Mouse (Mus musculus) MEL (cell line): ENCODE measurements at regions not wholly inside any gene's neighbourhood (a gene's known extent, or its start where the extent isn't known, plus 50 kb on each side); places are given as distances from the start of the nearest gene placed in this dataset.

Experiments
- CTCF ChIP-seq, 3 experiments: IDR thresholded peaks in 2 of 3; conservative IDR thresholded peaks in 1 of 3; 2 replicates each; pipeline ENCODE4 v1.5.1; 2011 to 2012; ENCODE audit warnings: low read length in 3 of 3, low read depth in 2 of 3, mild to moderate bottlenecking in 2 of 3, improper control_type of control experiment in 1 of 3, inconsistent platforms in 1 of 3, mixed read lengths in 1 of 3, moderate library complexity in 1 of 3; ENCODE audit not compliant: control insufficient read depth in 1 of 3, insufficient read depth in 1 of 3, poor library complexity in 1 of 3, severe bottlenecking in 1 of 3
- EP300 ChIP-seq, 2 experiments: IDR thresholded peaks; 2 replicates each; pipeline ENCODE4 v1.6.1; 2011; ENCODE audit warnings: improper control_type of control experiment in 2 of 2, low read length in 2 of 2, low read depth in 1 of 2, mild to moderate bottlenecking in 1 of 2
- GABPA ChIP-seq: IDR thresholded peaks from 2 replicates; pipeline ENCODE4 v1.6.1; 2012; ENCODE audit warnings: low read depth, mild to moderate bottlenecking, inconsistent platforms, low read length, improper control_type of control experiment, moderate library complexity
- MAFK ChIP-seq: IDR thresholded peaks from 2 replicates; pipeline ENCODE4 v1.6.1; 2011; ENCODE audit warnings: low read depth, mild to moderate bottlenecking, low read length, improper control_type of control experiment, borderline replicate concordance
- MAZ ChIP-seq: IDR thresholded peaks from 2 replicates; pipeline ENCODE4 v1.6.1; 2012; ENCODE audit warnings: low read depth, mild to moderate bottlenecking, inconsistent platforms, low read length, improper control_type of control experiment
- POLR2A ChIP-seq, 2 experiments: IDR thresholded peaks; 2 replicates each; pipeline ENCODE4 v1.6.1; 2011 to 2012; ENCODE audit warnings: low read length in 2 of 2, mild to moderate bottlenecking in 2 of 2, control low read depth in 1 of 2, improper control_type of control experiment in 1 of 2, low read depth in 1 of 2, moderate library complexity in 1 of 2; ENCODE audit not compliant: control insufficient read depth in 1 of 2, insufficient read depth in 1 of 2, poor library complexity in 1 of 2
- RCOR1 ChIP-seq: IDR thresholded peaks from 2 replicates; pipeline ENCODE4 v1.6.1; 2012; ENCODE audit warnings: low read depth, mild to moderate bottlenecking, inconsistent platforms, low read length, improper control_type of control experiment

- no peak for TF ChIP-seq EP300 (IDR thresholded peaks at IDR 0.05; ENCODE audit: low read depth in 1 of 2, low read length in 2 of 2)
- TF ChIP-seq MAFK: no peak
- no peak for TF ChIP-seq CTCF (IDR thresholded peaks at IDR 0.05 in 2 of 3, conservative IDR thresholded peaks at IDR 0.05 in 1 of 3; ENCODE audit: control insufficient read depth in 1 of 3, insufficient read depth in 1 of 3, low read depth in 2 of 3, low read length in 3 of 3, poor library complexity in 1 of 3, severe bottlenecking in 1 of 3)
- TF ChIP-seq POLR2A (IDR thresholded peaks at IDR 0.05; ENCODE audit: control insufficient read depth in 1 of 2, insufficient read depth in 1 of 2, low read depth in 1 of 2, low read length in 2 of 2, poor library complexity in 1 of 2): no peak
- TF ChIP-seq GABPA: no peak
- no peak for TF ChIP-seq RCOR1
- TF ChIP-seq MAZ: no peak
Measured at GRCm38 (mm10) chr3:16431819-16432115, 425.5 kb upstream of the Gm5150 start.
